Mouse (Mus musculus): Measurements from ENCODE around the gene Adamts14.

Gene Adamts14

DNA sequence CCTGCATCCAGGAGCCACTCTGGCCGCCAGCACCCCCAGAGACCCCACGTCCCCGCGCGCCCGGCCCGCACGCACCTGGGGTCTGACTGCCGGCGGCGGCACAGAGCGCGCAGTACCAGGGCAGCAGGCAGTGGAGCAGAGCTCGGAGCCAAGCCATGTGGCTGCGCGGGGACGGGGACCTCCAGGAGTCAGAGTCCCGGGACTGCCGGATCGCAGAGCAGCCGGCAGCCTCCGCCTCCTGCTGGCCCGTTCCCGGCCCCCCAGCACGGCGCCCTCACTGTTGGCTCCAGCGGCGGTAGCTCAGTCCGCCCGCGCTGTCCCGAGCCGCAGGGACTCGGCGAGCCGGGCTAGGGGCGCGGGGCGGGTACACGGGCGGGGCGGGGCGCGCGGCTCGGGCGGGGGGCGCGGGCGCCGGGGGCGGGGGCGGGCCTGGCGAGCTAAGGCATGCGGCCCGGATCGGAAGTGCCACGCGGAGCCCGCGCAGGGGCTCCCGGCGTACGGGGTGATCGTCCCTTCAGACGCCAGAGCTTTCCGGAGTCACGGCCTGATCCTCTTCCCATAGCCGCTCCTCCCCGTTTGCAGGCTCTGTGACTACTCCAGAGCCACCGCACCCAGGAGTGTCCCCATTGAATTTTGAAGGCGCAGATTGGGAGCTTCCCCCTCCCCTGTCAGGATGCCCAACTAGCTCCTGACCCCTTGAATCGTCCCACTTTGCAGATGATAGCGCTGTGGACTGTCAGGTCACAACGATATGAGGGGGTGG lies at the start of gene Adamts14:
Gene Adamts14 (minus strand): TSS at position 358 of the 763 bp plus-strand sequence.
- peak; percentile 23 for DNase-seq

- DNase-seq: no peak
Observed at GRCm38 (mm10) chr10:61318527-61318926, 45.3 kb upstream of the Adamts14 start.

- no peak for DNase-seq
Observed at GRCm38 (mm10) chr10:61315324-61315880, 42.2 kb upstream of the Adamts14 start.

- DNase-seq: no peak
Observed at GRCm38 (mm10) chr10:61313750-61314149, 40.5 kb upstream of the Adamts14 start.

DNA sequence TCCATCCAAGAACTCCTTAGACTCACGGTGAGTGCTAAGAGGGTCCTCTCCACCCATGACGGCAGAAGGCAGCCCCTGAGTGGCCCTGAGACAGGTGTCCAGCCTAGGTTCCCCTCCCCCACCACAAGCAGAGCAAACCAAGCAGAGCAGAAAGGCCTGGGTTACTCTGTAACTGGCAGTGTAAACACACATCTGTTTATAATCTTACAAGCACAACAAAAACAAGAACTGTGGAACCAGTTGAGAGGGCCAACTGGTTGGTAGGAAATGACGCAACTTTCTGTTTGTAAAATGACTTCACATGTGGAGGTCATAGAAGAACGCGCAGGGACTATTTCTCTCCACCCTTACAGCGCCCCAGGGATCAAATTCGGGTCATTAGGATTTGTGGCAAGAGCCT lies 39.5 kb upstream of the Adamts14 start:
- no peak for DNase-seq

- DNase-seq: no peak
Observed at GRCm38 (mm10) chr10:61312159-61312558, 38.9 kb upstream of the Adamts14 start.

DNA sequence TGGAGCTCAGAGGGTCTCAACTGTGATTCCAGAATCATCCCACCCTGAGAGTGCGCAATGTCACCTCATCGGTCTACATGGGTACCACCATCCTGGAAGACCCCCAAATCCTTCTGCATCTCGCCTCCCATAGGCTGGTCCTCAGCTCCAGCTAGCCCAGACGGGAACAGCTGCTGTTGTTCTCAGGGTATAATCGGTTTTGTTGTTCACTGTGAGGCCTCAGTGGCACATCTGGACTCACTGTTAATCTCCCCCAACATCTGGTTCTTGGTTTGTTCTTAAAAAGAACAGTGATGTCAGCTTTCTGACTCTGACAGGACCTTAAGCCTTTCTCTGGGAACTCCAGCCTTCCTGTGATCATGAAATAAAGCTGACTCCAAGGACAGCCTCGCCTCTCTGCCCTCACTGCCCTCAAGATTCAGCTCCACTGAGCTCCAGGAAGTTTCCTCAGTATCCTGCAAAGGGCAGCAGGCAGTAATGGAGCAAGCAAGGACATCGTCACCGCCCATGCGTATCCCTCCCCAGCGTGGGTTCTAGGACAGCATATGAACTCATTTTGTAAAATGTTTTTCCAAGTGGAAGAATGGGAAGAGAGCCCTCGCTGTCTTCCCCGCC lies 35.6 kb upstream of the Adamts14 start:
- DNase-seq: no peak

DNA sequence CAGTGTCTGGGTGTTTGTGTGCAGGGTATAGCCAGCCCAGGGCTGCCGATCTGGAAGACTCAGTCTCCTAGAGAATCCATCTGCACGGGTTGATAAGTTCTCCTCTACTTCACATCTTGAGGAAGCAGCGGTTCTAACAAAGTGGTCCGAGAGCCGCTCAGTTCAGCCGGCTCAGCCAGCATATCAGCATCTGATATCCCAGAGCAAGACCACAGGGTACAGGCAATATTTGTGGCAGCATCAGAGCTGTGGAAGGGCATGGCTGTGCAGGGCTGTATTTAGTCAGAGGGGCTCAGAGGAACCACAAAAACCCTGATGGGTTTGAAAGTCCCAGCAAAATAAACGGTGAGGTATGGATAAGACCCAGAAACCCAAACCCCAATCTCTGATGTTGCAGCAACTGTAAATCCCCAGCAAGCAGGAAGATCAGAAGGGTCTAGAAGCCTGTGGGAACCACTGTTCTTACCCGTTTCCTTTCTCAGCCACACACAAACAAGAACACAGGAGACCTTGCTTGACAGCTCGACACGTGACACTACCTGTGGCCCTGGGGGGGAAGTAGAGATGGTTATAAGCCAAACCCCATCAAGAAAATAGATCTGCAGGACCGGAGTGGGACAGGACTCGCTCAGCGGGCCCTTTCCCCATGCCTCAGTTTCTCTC lies 32.8 kb upstream of the Adamts14 start:
- peak; percentile 47 for DNase-seq

GRCm38 (mm10) chr10:61304046-61304445 lies 30.8 kb upstream of the Adamts14 start:
- no peak for DNase-seq

DNA sequence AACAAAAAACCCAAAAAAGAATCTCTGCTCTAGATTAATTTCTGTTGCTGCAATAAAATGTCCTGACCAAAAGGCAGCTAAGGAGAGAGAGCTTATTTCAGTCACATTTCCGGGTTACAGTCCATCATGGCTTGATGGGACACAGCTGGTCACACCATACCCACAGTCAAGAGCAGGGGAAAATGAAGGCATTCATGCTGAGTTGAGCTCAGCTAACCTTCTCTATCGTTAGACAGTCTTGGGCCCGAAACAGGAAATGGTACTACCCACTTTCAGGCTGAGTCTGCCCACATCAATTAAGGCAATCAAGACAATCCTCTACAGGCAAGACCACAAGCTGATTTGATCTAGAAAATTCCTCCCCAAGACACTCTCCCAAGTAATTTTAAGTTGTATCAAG lies 27.8 kb upstream of the Adamts14 start:
- DNase-seq: peak; percentile 27

DNA sequence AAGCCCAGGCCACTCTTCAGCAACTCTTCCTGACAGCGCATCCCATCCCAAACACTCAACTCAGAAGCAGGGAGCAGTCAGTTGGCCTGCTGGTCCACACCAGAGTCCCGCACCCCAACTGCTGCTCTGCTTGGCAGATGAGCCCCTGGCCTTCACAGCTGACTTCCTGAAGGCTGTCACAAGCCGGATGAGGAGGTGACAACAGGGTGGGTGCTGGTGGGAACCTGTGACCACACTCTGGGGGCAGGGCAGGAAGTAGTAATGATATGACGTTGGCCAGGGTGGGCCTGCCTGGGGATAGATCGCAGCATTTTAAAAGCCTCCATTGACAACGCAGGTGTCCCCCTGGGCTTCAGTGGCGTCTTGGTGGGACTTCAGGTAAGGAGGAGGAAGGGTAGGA lies 24.2 kb upstream of the Adamts14 start, which contains the start of gene Prf1:
Gene Prf1 (plus strand): TSS at position 357 of the 400 bp plus-strand sequence.
- DNase-seq: peak; percentile 77

DNA sequence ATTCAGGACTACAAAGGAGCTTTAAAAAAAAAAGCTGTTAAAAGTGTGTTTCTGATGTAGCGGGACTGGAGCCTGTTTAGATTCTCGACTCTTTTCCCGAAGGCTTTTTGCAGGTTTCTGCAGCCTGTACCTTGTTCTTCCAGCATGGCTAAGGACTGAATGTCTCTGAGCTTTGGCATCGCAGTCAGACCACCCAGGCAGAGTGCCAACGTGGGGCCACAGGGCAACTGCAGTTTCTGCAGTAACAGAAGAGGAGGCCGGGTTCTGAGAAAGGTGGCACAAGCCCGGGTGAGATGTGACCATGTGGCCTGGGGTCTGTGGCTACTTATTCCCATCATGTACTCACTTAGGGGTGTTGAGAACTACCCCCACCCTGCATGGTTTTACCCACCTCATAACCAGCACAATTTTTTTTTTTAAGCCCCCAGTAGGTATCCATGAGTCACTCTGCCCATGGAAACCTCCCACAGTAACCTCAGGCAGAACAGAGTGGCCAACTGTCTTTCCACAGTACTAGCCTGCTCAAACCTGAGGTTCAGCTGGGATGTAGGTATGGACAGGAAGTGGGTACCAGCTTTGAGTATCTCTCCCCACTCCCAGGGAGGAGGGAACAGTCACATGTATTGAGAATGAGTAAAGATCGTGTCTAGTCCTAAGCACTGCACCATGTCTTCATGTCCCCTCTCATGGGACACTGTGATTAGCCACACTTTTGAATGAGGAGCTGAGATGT lies 23.6 kb upstream of the Adamts14 start:
- no peak for DNase-seq

- no peak for DNase-seq
Observed at GRCm38 (mm10) chr10:61294242-61294641, 21.0 kb upstream of the Adamts14 start.

DNA sequence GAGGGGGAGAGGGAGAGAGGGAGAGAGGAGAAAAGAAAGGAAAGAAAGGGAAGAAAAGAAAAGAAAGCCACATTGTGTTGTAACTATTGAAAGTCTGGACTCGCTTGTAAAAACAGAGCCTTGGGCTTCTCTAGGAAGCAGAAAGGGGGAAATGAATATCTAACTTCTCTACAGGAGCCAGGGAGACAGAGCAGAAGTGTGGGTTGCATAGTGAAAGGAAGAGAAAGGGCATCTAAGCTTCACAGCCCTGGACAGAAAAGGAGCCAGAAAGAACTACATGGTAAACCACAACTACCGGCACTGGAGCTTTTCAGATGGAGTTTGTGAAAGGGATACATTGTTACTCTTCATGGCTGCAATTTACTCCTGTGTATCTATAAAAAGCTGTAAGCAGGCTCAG lies 17.2 kb upstream of the Adamts14 start:
- no peak for DNase-seq

DNA sequence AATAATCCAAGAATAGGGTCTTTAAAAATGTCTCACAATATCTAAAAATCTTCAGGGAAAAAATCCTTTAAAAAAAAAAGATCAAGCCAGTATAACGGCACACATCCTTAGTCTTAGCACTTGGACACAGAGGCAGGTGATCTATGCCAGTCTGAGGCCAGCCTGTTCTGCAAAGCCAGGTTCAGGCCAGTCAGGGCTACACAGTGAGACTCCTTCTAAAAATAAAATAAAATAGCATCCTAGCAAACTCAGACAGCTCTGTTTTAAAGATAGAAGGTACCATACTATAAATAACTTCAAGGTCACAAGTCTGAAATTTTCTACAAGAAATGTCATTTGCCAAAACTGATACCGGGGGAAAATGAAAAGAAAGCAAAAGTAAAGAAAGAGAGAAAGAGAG lies 16.8 kb upstream of the Adamts14 start:
- DNase-seq: no peak

- DNase-seq: no peak
Observed at GRCm38 (mm10) chr10:61286246-61286645, 13.0 kb upstream of the Adamts14 start.

- no peak for DNase-seq
Observed at GRCm38 (mm10) chr10:61285271-61285670, 12.0 kb upstream of the Adamts14 start.

DNA sequence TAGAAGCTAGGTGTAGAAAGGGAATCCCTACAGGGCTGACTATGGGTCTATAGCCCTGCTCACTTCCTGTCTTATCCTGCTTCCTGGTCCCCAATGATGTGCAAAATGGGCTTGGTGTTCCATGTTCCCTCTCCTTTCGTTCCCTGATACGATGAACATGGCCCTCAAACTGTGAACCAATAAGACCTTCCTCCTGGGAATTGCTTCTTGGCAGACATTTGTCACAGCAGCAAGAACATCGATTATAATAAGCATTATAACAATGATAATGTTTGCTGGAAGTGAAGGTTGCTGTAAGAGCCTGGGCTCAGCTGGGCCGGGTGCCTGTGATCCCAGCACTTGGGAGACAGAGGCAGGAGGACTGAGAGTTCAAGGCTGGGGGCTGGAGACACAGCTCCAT lies 11.1 kb upstream of the Adamts14 start:
- DNase-seq: no peak

- no peak for DNase-seq
Observed at GRCm38 (mm10) chr10:61281115-61281514, 7.9 kb upstream of the Adamts14 start.

DNA sequence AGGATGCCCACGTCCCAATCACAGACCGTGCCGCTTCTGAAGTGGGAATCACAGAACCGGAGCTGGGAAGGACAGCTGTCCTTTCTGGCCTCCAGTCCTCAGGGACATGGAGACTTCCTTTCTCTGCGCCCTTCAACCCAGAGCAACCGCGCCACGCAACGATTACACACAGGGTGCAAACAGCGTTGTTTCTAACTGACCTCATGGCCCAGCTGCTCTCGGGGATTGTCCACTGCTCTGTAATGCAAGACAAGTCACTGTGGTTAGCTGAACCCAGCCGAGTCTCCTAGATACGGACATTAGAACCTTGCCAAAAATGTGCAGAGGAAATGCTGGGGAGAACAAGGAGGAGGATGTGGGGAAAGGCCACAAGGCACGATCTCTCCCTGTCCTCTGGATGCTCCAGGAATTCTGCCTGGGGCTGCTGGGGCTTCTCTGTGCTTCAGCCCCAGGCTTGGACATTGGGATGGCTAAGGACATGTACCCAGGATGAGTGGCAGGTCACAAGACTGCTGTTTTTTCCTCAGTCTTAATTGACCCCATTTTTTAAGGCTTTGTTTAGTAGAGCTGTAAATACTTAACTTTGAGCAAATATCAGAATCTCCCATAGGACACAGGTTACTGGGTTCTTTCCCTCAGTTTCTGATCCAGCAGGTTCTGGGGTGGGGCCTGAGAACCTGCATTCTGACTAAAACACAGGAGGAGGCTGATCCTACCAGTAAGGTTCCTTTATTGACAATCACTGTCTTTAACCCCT lies 4.9 kb upstream of the Adamts14 start:
- no peak for DNase-seq

- no peak for DNase-seq
Observed at GRCm38 (mm10) chr10:61277051-61277450, 3.8 kb upstream of the Adamts14 start.

GRCm38 (mm10) chr10:61275669-61276110 lies 2.5 kb upstream of the Adamts14 start:
- peak; percentile 42 for DNase-seq

Measured in thymus, postnatal 25 days (tissue).